Mouse (Mus musculus) intestine, embryonic 16.5 days (tissue): ENCODE data around the gene Csf3. TPM values are rescaled to one million over a fixed set of nuclear protein-coding genes. Genes with fewer than 3 reads are reported as not detected.
A peak's percentile ranks its signal among the peaks of the same experiment; 100 is the strongest.

Experiments used
- ATAC-seq: fragments of 200-750 bp; cut with Nextera tagmentation; 2 replicates; pipeline ENCODE4 v1.8.0; 2017; ENCODE audit warnings: moderate TSS enrichment, moderate library complexity
- H3K27ac ChIP-seq: fragments of 300-500 bp; sonication (generic); 2 replicates; pipeline ENCODE4 v1.5.1; 2014; ENCODE audit warnings: mild to moderate bottlenecking, low read length
- H3K27me3 ChIP-seq: fragments of 300-500 bp; sonication (generic); replicated peaks from 2 replicates; pipeline ENCODE4 v1.6.1; 2014; ENCODE audit warnings: low read length, control low read depth, mixed read lengths; ENCODE audit not compliant: control insufficient read depth, insufficient read depth
- H3K36me3 ChIP-seq: fragments of 300-500 bp; sonication (generic); 2 replicates; pipeline ENCODE4 v1.6.1; 2014; ENCODE audit warnings: low read length, control low read depth; ENCODE audit not compliant: control insufficient read depth, insufficient read depth
- H3K4me1 ChIP-seq: fragments of 300-500 bp; sonication (generic); 2 replicates; pipeline ENCODE4 v1.6.1; 2014; ENCODE audit warnings: low read length, control low read depth, mixed read lengths; ENCODE audit not compliant: control insufficient read depth, insufficient read depth
- H3K4me2 ChIP-seq: fragments of 300-500 bp; sonication (generic); 2 replicates; pipeline ENCODE4 v1.6.1; 2014; ENCODE audit warnings: low read depth, low read length, control low read depth
- H3K4me3 ChIP-seq: fragments of 300-500 bp; sonication (generic); 2 replicates; pipeline ENCODE4 v1.5.1; 2014; ENCODE audit warnings: mild to moderate bottlenecking, low read length
- H3K9ac ChIP-seq: fragments of 300-500 bp; sonication (generic); 2 replicates; pipeline ENCODE4 v1.6.1; 2014; ENCODE audit warnings: low read depth, low read length
- H3K9me3 ChIP-seq: fragments of 300-500 bp; sonication (generic); 2 replicates; pipeline ENCODE4 v1.6.1; 2016; ENCODE audit warnings: low read length, control low read depth; ENCODE audit not compliant: control insufficient read depth
- WGBS: fragments of 180-500 bp; shearing (Covaris S2); extraction: QIAGEN DNeasy Blood & Tissue Kit; methylation state at CpG from one replicate; pipeline ENCODE4 v1.1.7; 2014; 5-methylcytosine and 5-hydroxymethylcytosine counted together
- polyA plus RNA-seq: library from polyadenylated mRNA; unstranded; fragments of >200 nt; fragmentation: Nextera tagmentation; extraction: Ambion mirVana; gene quantifications from 2 replicates; pipeline ENCODE4 v1.2.1, GENCODE M21; 2015

Csf3 gene
- polyA plus RNA-seq, 1 experiment from 2014 or later, result not detected

DNA sequence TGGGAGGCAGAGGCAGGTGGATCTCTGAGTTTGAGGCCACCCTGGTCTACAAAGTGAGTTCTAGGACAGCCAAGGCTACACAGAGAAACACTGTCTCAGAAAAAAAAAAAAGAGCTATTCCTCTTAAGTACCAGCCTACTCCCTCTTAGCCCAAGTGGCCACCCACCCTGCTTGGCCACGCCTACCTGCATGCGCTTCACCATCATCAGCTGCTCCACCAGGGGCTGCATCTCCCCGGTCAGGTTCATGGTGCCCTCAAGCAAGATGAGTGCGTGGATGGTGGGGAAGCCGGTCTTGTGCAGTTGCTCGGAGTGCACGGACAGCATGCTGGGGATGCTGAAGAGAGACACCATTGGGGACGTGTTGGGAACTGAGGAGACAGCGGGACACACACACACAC, 14.9 kb downstream of the Csf3 start:
- H3K36me3 ChIP-seq, result peaks cover 10% of the 10 kb centered on the region
- no peaks in the 10 kb centered on the region for H3K27me3 ChIP-seq
- H3K9ac ChIP-seq, result no peak overlapping the region
- no peak for ATAC-seq
- H3K4me1 ChIP-seq, result 0 out of 2 replicates have a peak, but pooled peaks cover 2% of the 10 kb centered on the region
- no peak overlapping the region for H3K4me3 ChIP-seq
- H3K9me3 ChIP-seq, result no peaks in the 10 kb centered on the region
- WGBS, result 92% methylated on average over 9 of the region's 9 CpGs
- no peak overlapping the region for H3K4me2 ChIP-seq
- no peak overlapping the region for H3K27ac ChIP-seq

DNA sequence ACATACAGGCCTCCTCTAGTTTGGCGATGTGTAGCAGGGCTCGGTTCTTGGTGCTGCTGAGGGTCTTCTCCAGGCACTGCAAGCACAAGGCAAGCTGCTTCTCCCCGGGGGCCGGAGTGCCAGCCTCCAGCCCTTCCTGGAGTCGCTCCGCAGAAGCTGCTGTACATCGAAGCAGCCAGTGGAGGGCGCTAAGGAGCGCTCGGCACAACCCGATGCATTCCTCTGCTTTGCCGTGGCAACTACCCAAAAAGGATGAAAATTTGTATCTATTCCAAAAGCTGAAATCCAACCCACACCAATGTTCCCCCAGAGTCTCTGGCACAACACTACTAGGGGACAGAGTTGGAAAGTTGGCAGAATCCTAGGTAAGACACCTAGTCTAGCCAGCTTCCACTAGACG, 16.8 kb downstream of the Csf3 start:
- Histone ChIP-seq H3K4me1 (peaks cover 11% of the 10 kb centered on the region), H3K4me2 (no peak overlapping the region), H3K9ac (no peak overlapping the region), H3K36me3 (peaks cover 10% of the 10 kb centered on the region), H3K4me3 (no peak overlapping the region), H3K27me3 (no peaks in the 10 kb centered on the region), H3K9me3 (no peaks in the 10 kb centered on the region), H3K27ac (no peak overlapping the region)
- no peak for ATAC-seq
- WGBS, result 28% methylated on average over 13 of the region's 13 CpGs

DNA sequence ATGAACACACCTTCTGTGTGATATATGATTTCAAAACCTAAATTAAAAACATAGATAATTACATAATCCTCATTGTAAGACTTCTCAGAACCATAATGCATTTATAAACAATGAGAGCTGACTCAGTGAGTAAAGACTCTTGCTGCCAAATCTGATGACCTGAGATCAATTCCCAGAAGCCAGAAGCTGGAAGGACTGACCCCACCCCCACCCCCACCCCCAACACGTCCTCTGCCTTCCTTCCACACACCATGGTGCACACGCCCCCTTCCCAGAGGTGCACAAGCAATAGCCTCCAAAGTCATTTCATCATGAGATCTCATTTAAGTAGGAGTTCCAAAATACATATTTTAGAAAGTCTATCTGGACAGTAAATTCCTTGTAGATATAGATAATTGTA, 19.7 kb downstream of the Csf3 start:
- no peaks in the 10 kb centered on the region for H3K27me3 ChIP-seq
- 73% methylated on average over 2 of the region's 2 CpGs for WGBS
- H3K9ac ChIP-seq, result no peak overlapping the region
- H3K27ac ChIP-seq, result no peak overlapping the region
- peaks cover 2% of the 10 kb centered on the region; the same call in 1 of the 2 replicates for H3K36me3 ChIP-seq
- no peak overlapping the region for H3K4me3 ChIP-seq
- H3K4me1 ChIP-seq, result peaks cover 11% of the 10 kb centered on the region
- H3K4me2 ChIP-seq, result no peak overlapping the region
- no peak for ATAC-seq
- H3K9me3 ChIP-seq, result no peaks in the 10 kb centered on the region

DNA sequence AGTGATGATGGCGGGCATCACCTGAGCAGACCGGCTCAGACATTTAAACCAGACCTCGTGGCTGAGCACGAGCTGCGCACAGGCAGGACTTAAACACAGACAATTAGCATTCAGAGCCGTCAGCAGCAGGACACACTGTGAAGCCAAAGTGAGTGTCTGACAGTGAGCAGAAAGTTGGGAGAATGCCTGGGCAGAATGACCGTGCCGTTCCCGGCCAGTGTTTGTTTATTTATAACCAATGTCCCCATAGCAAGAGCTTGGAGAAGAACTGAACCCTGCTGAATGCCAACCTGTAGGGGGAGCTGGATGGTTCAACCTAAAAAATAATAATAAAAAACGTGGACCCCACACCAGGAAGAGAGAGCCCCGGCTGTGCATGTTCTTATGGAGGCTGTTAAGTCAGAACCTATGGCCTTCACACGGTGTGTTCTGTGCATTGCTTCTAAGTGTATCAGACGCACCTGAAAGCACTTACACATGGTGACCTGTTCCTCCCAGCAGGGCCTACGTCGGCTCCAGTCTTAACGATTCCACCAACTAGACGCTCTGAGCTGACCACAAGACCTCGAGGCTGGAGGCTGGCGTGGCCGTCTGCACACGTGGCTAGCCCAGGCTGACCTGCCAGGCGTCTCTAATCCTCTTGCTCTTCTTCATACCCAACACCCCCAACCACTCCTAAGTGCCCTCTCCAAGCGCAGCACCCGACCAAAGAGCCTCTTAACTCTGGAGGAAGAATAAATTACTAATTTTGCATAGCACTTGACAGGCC, 20.6 kb downstream of the Csf3 start:
- WGBS, result 51% methylated on average over 24 of the region's 24 CpGs
- peaks cover 11% of the 10 kb centered on the region for H3K4me1 ChIP-seq
- peak; percentile 36 for ATAC-seq
- H3K27ac ChIP-seq, result peak overlapping the region; percentile 54
- no peak overlapping the region for H3K4me2 ChIP-seq
- no peak overlapping the region for H3K9ac ChIP-seq
- no peaks in the 10 kb centered on the region for H3K9me3 ChIP-seq
- H3K27me3 ChIP-seq, result no peaks in the 10 kb centered on the region
- H3K36me3 ChIP-seq, result peaks cover 2% of the 10 kb centered on the region; the same call in 1 of the 2 replicates
- no peak overlapping the region for H3K4me3 ChIP-seq

DNA sequence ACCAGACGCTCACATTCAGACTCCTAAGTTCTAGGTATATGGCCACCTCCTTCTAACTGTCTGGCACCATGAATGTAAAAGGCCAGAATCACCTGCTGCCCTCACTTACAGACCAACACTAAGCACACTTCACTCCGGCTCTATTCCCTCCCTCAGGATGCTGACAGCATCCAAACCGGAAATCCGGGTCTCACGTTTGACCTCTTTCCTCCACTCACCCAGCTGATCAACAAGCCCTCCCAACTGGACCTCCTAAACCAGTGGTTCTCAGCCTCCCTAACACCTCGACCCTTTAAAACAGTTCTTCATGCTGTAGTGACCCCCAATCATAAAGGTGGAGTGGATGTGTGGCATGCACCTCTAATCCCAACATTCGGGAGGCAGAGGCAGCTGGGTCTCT, 22.0 kb downstream of the Csf3 start:
- Histone ChIP-seq H3K4me1 (peaks cover 10% of the 10 kb centered on the region), H3K27ac (no peak overlapping the region), H3K9me3 (no peaks in the 10 kb centered on the region), H3K36me3 (no peaks in the 10 kb centered on the region), H3K9ac (no peak overlapping the region), H3K27me3 (no peaks in the 10 kb centered on the region), H3K4me3 (no peak overlapping the region), H3K4me2 (no peak overlapping the region)
- ATAC-seq, result no peak
- 78% methylated on average over 7 of the region's 7 CpGs for WGBS

DNA sequence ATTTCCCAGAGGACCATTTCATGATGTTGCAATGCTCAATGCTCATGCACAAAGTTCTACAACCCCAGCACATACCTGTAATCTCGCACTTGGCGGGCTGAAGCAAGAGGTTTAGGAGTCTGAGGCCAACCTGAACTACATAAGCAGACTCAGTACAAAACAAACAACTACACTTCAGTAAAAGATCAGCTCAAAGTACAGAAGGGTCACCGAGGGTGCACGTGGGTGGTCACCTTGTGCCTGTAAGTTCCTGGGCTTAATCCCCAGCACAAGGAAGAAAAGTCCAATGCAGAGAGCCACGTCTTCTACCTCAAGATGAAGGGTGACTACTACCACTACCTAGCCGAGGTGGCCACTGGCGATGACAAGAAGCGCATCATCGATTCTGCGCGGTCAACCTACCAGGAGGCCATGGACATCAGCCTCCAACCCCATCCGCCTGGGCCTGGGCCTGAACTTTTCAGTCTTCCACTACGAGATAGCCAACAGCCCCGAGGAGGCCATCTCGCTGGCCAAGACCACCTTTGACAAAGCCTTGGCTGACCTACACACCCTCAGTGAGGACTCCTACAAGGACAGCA, 25.0 kb downstream of the Csf3 start:
- no peaks in the 10 kb centered on the region for H3K27me3 ChIP-seq
- no peak for ATAC-seq
- H3K4me2 ChIP-seq, result no peak overlapping the region
- H3K9me3 ChIP-seq, result no peaks in the 10 kb centered on the region
- no peaks in the 10 kb centered on the region for H3K36me3 ChIP-seq
- H3K27ac ChIP-seq, result no peak overlapping the region
- no peak overlapping the region for H3K4me3 ChIP-seq
- WGBS, result 90% methylated on average over 15 of the region's 15 CpGs
- H3K9ac ChIP-seq, result no peak overlapping the region
- peaks cover 16% of the 10 kb centered on the region for H3K4me1 ChIP-seq

DNA sequence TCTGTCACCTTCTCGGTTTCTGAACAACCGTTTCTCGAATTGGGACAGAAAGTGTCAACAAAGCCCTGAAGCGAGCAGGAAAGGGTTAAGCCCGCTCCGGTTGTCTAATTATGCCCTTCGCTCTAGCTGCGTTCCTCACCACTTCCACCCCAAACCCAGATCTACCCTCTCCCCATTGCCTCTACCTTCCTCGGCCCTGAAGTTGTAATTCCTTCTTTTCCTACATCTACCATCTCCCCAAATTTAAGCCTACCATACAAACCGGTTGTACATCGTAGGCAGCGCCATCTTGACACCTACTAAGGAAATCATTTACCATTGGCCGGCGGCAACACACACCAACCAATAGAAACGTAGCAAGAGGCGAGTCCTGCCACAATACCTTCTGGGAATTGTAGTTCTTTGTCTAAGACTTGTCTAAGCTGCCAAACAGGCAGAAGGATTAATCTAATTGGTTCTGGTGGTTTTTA, 28.1 kb downstream of the Csf3 start, which contains the start of gene Med24:
Gene Med24 (minus strand): TSS at position 317 of the 470 bp plus-strand sequence.
- Histone ChIP-seq H3K27ac (peak within 1 kb of the TSS; percentile 38; the same call in 1 of the 2 replicates), H3K9ac (peak within 1 kb of the TSS; percentile 72), H3K4me2 (peak within 1 kb of the TSS; percentile 65), H3K4me3 (peak within 1 kb of the TSS; percentile 73), H3K36me3 (no peaks in the 10 kb centered on the region), H3K9me3 (peaks cover 2% of the 10 kb centered on the region), H3K4me1 (peaks cover 7% of the 10 kb centered on the region), H3K27me3 (no peaks in the 10 kb centered on the region)
- ATAC-seq, result peak; percentile 94
- WGBS, result under 1% methylated on average over 16 of the region's 16 CpGs

DNA sequence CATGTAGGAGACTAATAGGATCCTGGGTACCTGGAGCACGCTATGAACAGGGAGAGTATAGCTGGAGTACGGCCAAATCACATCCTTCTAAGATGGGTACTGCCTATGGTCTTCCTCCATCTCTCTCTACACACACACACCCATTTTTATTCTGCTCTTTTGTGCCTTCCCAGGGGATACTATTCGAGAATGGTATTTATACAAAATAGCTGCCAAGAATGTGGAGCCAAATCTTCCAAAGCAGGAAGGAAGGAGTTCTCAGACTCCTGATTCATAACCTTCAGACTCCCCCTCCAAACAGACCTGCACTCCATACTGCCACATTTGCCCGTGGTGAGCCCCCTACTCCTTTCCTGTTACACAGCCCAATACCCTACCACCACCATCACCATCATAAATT, 29.7 kb downstream of the Csf3 start:
- Histone ChIP-seq H3K27me3 (no peaks in the 10 kb centered on the region), H3K4me3 (no peak overlapping the region)
- 65% methylated on average over 4 of the region's 4 CpGs for WGBS

DNA sequence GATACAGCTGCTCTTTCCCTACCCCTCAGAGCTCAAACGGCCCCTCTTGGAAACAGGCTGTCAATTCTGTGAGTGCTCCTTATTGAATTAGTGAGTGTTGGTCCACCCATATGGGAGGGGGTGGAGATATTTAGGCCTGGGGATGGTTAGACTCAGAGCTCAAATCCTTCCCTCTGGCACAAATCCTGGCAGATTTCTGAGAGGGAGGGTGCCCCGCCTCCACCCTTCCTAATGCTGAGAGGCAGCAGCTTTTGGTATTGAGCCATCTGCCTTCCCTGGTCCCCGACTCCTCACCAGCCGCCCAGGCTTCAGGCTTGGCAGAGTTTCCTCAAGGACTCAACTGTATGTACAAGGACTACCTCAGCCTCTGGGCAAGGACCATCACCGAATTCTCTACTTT, 30.1 kb downstream of the Csf3 start:
- H3K27ac ChIP-seq, result peak overlapping the region; percentile 28; the same call in 1 of the 2 replicates
- 48% methylated on average over 5 of the region's 5 CpGs for WGBS

More for the DNA sequence above, 29.7 kb downstream of the Csf3 start:
- no peak for ATAC-seq
- H3K27ac ChIP-seq, result peak overlapping the region; percentile 15; the same call in 1 of the 2 replicates
- H3K36me3 ChIP-seq, result no peaks in the 10 kb centered on the region
- peaks cover 7% of the 10 kb centered on the region for H3K4me1 ChIP-seq
- peaks cover 6% of the 10 kb centered on the region for H3K9me3 ChIP-seq
- H3K9ac ChIP-seq, result no peak overlapping the region
- H3K4me2 ChIP-seq, result no peak overlapping the region

More for the DNA sequence above, 30.1 kb downstream of the Csf3 start:
- Histone ChIP-seq H3K9ac (no peak overlapping the region), H3K36me3 (no peaks in the 10 kb centered on the region), H3K9me3 (peaks cover 6% of the 10 kb centered on the region), H3K4me1 (peaks cover 7% of the 10 kb centered on the region), H3K4me2 (no peak overlapping the region), H3K4me3 (no peak overlapping the region), H3K27me3 (no peaks in the 10 kb centered on the region)
- ATAC-seq, result peak; percentile 12; the same call in 1 of the 2 replicates
